Mouse (Mus musculus) common myeloid progenitor, adult 5-6 weeks (primary cell): Measurements from ENCODE around the gene Mkrn2os. TPM values are rescaled to one million over a fixed set of nuclear protein-coding genes. Genes with fewer than 3 reads are reported as not detected.
A peak's percentile ranks its signal among the peaks of the same experiment; 100 is the strongest.

ENCODE experiments used
- ATAC-seq: replicated peaks from 2 replicates; pipeline ENCODE4 v1.8.0; 2016; ENCODE audit warnings: low read depth, mild to moderate bottlenecking, moderate TSS enrichment, inconsistent platforms; ENCODE audit not compliant: poor library complexity, severe bottlenecking
- total RNA-seq: library from RNA; stranded (forward); fragments of 200-1000, 187-1606 nt; gene quantifications from 2 replicates; pipeline ENCODE4 v1.2.3, GENCODE M21; 2017

Gene Mkrn2os
- total RNA-seq, 1 experiment from 2014 or later = not detected

- peak; percentile 43; the same call in 1 of the 2 replicates for ATAC-seq
Measured at GRCm38 (mm10) chr6:115584176-115584575, 8.2 kb downstream of the Mkrn2os start.

- ATAC-seq = peak; percentile 45
Measured at GRCm38 (mm10) chr6:115583430-115584125, 8.8 kb downstream of the Mkrn2os start.

- ATAC-seq = no peak
Measured at GRCm38 (mm10) chr6:115582328-115583115, 9.9 kb downstream of the Mkrn2os start.

- ATAC-seq = no peak
Measured at GRCm38 (mm10) chr6:115580810-115581209, 11.6 kb downstream of the Mkrn2os start.

DNA sequence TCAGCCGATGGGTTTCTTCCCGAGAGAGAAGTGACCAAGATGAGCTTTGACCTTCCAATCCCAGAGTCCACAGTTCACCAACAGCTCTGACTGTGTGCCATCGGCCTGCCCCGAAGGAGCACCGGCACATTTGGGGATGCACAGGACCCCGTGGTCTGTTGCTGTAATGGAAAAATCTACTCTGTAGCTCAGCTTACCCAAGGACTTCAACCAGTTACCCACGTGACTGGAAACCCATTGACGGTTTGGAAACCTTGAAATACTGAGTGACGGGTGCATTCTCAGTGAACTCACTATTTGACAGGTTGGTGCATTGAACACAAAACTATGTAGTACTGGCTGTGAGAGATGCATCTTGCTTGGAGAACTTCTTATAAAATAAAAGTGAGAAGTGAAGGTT lies 14.4 kb downstream of the Mkrn2os start:
- ATAC-seq = no peak

GRCm38 (mm10) chr6:115577407-115577806 lies 15.0 kb downstream of the Mkrn2os start:
- ATAC-seq = no peak

GRCm38 (mm10) chr6:115574171-115574570 lies 18.2 kb downstream of the Mkrn2os start:
- no peak for ATAC-seq

- ATAC-seq = no peak
Measured at GRCm38 (mm10) chr6:115565479-115566045, 26.8 kb downstream of the Mkrn2os start.

DNA sequence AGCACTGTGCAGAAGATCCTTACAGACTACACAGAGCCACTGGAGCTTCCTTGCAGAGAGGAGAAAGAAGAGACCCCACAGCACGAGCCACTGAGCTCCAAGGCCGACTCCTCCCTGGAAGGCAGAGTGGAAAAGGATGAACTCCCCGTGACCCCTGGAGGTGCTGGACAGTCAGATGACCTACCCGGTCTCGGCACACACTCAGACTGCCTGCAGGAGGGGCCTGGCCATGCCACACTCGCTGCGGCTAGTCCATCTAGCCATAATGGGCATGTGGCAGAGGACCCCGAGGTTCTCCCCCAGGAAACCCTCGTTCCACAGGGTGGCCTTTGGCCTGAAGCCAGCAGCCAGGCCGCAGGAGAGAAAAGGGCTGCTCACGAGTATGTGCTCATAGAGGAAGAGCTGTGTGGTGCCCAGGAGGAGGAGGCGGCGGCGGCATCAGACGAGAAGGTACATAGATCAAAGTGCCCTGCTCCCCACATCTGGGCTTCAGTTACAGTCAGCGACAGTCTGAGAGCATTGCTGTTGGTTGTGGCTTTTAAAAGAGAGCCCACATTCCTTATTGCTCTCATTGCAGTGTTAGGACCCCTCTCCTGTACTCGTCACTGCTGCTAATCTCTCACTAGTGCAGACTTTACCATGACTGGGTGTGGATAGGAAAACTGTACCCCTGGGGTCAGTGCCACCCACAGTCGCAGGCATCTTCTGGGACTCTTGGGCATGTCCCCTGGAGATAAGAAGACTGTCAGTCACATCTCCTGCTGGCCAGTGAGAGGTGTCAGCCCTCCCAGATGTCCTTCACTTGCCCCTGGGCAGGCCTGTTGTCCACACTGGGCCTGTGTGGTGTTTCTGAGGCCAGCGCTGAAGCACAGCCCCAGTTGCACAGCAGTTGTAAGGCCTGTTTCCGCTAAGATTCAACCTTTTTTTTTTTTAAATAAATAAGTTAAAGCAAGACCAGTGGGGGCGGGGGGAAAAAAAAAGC lies 32.4 kb downstream of the Mkrn2os start:
- no peak for ATAC-seq

DNA sequence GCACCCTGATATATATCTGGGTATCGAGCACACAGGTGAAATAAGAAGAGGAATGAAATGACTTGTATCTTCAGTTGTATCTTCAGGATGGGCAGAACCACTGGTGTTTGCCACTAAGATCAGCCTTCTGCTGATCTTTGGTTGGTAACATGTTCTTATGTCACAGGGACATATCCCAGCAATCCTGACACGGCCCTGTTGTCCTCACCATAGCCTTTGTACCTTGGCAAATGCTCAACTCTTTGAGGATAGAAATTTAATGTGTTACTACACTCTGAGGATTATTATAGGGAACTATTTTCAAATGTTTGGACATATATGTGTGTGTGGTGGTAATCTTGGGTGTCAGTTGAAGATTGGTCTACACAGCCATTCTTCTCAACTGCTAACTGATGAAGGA lies 34.2 kb downstream of the Mkrn2os start:
- ATAC-seq = no peak

GRCm38 (mm10) chr6:115555485-115555884 lies 36.9 kb downstream of the Mkrn2os start:
- no peak for ATAC-seq

GRCm38 (mm10) chr6:115546276-115546675 lies 46.1 kb downstream of the Mkrn2os start:
- peak; percentile 33; the same call in 1 of the 2 replicates for ATAC-seq

GRCm38 (mm10) chr6:115544442-115544970 lies 47.9 kb downstream of the Mkrn2os start, which contains the start of gene Tsen2:
Gene Tsen2 (plus strand): TSS chr6:115544664.
- peak; percentile 83 for ATAC-seq

GRCm38 (mm10) chr6:115542341-115542740 lies 50.0 kb downstream of the Mkrn2os start:
- ATAC-seq = no peak

DNA sequence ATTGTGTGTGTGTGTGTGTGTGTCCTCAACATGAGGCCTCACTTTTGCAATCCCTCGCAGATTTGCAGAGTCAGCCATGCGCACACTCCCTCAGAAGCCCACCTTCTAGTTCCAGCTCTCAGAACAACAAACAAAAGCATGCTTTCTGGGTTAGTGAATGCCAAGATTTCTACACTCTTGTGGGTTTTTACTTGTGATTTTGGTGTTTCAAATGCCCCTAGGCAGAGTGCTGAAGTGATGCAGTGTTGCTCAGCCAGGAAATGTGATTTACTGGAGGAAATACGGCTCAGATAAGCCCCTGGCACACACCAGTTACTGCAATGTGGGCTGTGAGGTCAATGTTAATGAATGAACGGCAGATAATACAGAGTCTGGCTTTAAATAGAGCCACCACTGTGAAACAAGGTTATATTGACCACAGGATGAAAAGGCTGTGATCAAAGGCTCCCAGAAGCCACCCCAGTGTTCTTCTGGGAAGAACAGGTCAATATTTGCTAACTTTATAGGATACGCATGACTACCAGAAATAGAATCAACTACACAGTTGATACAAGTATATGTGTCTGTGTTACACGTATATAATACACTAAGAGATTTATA lies 50.6 kb downstream of the Mkrn2os start:
- peak; percentile 52 for ATAC-seq

- ATAC-seq = peak; percentile 87
Measured at GRCm38 (mm10) chr6:115538645-115539429, 53.5 kb downstream of the Mkrn2os start.

- ATAC-seq = no peak
Measured at GRCm38 (mm10) chr6:115536169-115536568, 56.2 kb downstream of the Mkrn2os start.

DNA sequence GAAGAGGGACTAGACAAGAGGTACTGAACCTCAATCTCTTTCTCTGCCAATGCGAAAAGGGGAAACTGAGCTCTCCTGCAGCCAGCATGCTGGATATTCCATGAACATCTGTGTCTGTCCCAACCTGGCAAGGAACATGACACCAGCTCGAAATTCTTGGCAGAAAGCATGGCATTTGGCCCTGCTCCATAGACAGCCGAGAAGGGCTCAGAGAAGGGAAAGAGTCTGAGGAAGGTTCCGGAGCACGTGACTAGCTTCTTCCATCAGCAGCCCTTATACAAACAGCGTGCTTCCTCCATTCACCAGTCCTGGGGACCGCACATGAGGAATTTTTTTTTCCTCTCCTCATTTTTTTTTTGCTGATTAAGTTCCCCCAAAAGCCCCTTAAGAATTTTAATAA lies 57.8 kb downstream of the Mkrn2os start:
- ATAC-seq = no peak
